Comparison of ENCODE assay signal across 8 mouse cellular contexts in the genomic region with DNA sequence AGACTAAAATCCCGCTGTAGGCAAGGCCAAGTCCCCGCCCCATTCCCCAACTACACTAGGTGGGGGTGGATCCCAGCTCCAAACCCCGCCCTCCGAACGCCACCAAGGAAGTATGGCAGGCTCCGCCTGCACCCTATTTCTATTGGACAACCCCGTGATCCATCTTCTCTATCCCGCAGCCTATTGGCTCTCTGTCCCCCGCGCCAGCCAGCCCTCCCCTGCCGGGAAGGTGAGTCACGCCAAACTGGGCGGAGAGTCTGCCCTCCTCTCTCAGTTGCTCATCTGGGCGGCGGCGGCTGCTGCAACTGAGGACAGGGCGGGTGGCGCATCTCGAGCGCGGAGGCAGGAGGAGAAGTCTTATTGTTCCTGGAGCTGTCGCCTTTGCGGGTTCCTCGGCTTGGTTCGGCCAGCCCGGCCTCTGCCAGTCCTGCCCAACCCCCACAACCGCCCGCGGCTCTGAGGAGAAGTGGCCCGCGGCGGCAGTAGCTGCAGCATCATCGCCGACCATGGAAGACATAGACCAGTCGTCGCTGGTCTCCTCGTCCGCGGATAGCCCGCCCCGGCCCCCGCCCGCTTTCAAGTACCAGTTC. TPM values are rescaled to one million over a fixed set of nuclear protein-coding genes. Genes with fewer than 3 reads are reported as not detected.
DNase-seq lines count a peak whose midpoint lies in the region; ATAC-seq and TF ChIP-seq lines count a peak whose summit lies in the region.

A gene (plus strand): TSS at position 265 of the 590 bp plus-strand sequence.

- no peaks in the 10 kb centered on the region for H3K79me2 ChIP-seq in heart, adult 2 months (replicated peaks; ENCODE audit: control insufficient read depth, insufficient read depth, low read length)

- ATAC-seq in embryonic facial prominence, embryonic 14.5 days (ENCODE audit: low read depth) = peak; percentile 96
- ATAC-seq in limb, embryonic 13.5 days (ENCODE audit: low FRiP score, low read depth) = peak; percentile 97
- ATAC-seq in midbrain, embryonic 16.5 days = peak; percentile 98

- no peak for TF ChIP-seq EP300 in heart, adult 2 months (IDR thresholded peaks at IDR 0.05; ENCODE audit: insufficient read depth, low read depth, low read length)

- H3K27ac ChIP-seq in embryonic facial prominence, embryonic 14.5 days (replicated peaks; ENCODE audit: low read depth, low read length) = peak within 1 kb of the TSS; percentile 99
- peak within 1 kb of the TSS; percentile 95 for H3K27ac ChIP-seq in heart, adult 2 months
- H3K27ac ChIP-seq in limb, embryonic 13.5 days = peak within 1 kb of the TSS; percentile 99
- peak within 1 kb of the TSS; percentile 98 for H3K27ac ChIP-seq in midbrain, embryonic 16.5 days (ENCODE audit: low read length)

- intact Hi-C loops in heart, adult 2 months (cut with DNase I) = loop anchor here (5.0 to 10.0 kb wide), 3 partner anchors 115 to 425 kb away; a partner anchor contains a TSS

- no peaks in the 10 kb centered on the region for H3K9me3 ChIP-seq in embryonic facial prominence, embryonic 14.5 days (ENCODE audit: control insufficient read depth, low read length)
- H3K9me3 ChIP-seq in limb, embryonic 13.5 days = no peaks in the 10 kb centered on the region
- H3K9me3 ChIP-seq in midbrain, embryonic 16.5 days (replicated peaks; ENCODE audit: control insufficient read depth, low read length, poor library complexity, severe bottlenecking) = no peaks in the 10 kb centered on the region

- peak within 1 kb of the TSS; percentile 98 for H3K9ac ChIP-seq in embryonic facial prominence, embryonic 14.5 days (ENCODE audit: low read depth, low read length)
- peak within 1 kb of the TSS; percentile 79 for H3K9ac ChIP-seq in heart, adult 2 months (ENCODE audit: low read depth, low read length)
- peak within 1 kb of the TSS; percentile 98 for H3K9ac ChIP-seq in limb, embryonic 13.5 days
- peak within 1 kb of the TSS; percentile 100 for H3K9ac ChIP-seq in midbrain, embryonic 16.5 days (ENCODE audit: low read depth, low read length)

- H3K4me2 ChIP-seq in embryonic facial prominence, embryonic 14.5 days (ENCODE audit: low read depth, low read length) = peak within 1 kb of the TSS; percentile 66
- H3K4me2 ChIP-seq in limb, embryonic 13.5 days (replicated peaks) = peak within 1 kb of the TSS; percentile 60
- peak within 1 kb of the TSS; percentile 60 for H3K4me2 ChIP-seq in midbrain, embryonic 16.5 days (ENCODE audit: low read length)

- peak; percentile 96 for TF ChIP-seq POLR2A in heart, adult 2 months (IDR thresholded peaks at IDR 0.05; ENCODE audit: insufficient read depth, low read depth, low read length)

- 0 out of 2 replicates have a peak, but pooled peaks cover 4% of the 10 kb centered on the region for H3K36me3 ChIP-seq in embryonic facial prominence, embryonic 14.5 days (ENCODE audit: control insufficient read depth, insufficient read depth, low read length)
- H3K36me3 ChIP-seq in heart, adult 2 months (ENCODE audit: control insufficient read depth, insufficient read depth, low read length) = peaks cover 2% of the 10 kb centered on the region
- peaks cover 9% of the 10 kb centered on the region; the same call in 1 of the 2 replicates for H3K36me3 ChIP-seq in limb, embryonic 13.5 days
- H3K36me3 ChIP-seq in midbrain, embryonic 16.5 days (ENCODE audit: control insufficient read depth, insufficient read depth, low read length) = no peaks in the 10 kb centered on the region

- no peak; the same call in 1 of the 2 replicates for TF ChIP-seq CTCF in heart, adult 2 months (IDR thresholded peaks at IDR 0.05)

- peaks cover 4% of the 10 kb centered on the region; the same call in 1 of the 2 replicates for H3K4me1 ChIP-seq in embryonic facial prominence, embryonic 14.5 days (ENCODE audit: control insufficient read depth, insufficient read depth, low read length)
- peaks cover 3% of the 10 kb centered on the region for H3K4me1 ChIP-seq in heart, adult 2 months (ENCODE audit: control insufficient read depth, insufficient read depth, low read length)
- peaks cover 6% of the 10 kb centered on the region for H3K4me1 ChIP-seq in limb, embryonic 13.5 days
- H3K4me1 ChIP-seq in midbrain, embryonic 16.5 days (ENCODE audit: control insufficient read depth, insufficient read depth, low read length) = peaks cover 20% of the 10 kb centered on the region

- H3K27me3 ChIP-seq in embryonic facial prominence, embryonic 14.5 days (replicated peaks; ENCODE audit: control insufficient read depth, insufficient read depth, low read length) = no peaks in the 10 kb centered on the region
- no peaks in the 10 kb centered on the region for H3K27me3 ChIP-seq in heart, adult 2 months (ENCODE audit: control insufficient read depth, insufficient read depth, low read length)
- H3K27me3 ChIP-seq in limb, embryonic 13.5 days = no peaks in the 10 kb centered on the region
- no peaks in the 10 kb centered on the region for H3K27me3 ChIP-seq in midbrain, embryonic 16.5 days (ENCODE audit: control insufficient read depth, insufficient read depth, low read depth, low read length)

- DNase-seq in 3T3-L1 (ENCODE audit: low read depth, low spot score) = peak; percentile 99
- peak; percentile 86 to 95 for DNase-seq in adrenal gland, postnatal 4 days (ENCODE audit: low spot score in 2 of 2)
- DNase-seq in embryonic facial prominence, embryonic 14.5 days (ENCODE audit: low spot score) = peak; percentile 99
- peak; percentile 97 to 99 for DNase-seq in heart, adult 2 months
- peak; percentile 99 for DNase-seq in kidney, adult 8-10 months
- peak; percentile 92 to 97 for DNase-seq in spleen, postnatal 10 days (ENCODE audit: low spot score in 2 of 2)

- WGBS in embryonic facial prominence, embryonic 14.5 days = 1% methylated on average over 39 of the region's 43 CpGs
- WGBS in heart, adult 2 months = under 1% methylated on average over 43 of the region's 43 CpGs
- WGBS in limb, embryonic 13.5 days = under 1% methylated on average over 43 of the region's 43 CpGs
- WGBS in midbrain, embryonic 16.5 days = under 1% methylated on average over 43 of the region's 43 CpGs

- peak within 1 kb of the TSS; percentile 99 for H3K4me3 ChIP-seq in embryonic facial prominence, embryonic 14.5 days (ENCODE audit: low read depth, low read length)
- peak within 1 kb of the TSS; percentile 83 for H3K4me3 ChIP-seq in heart, adult 2 months
- H3K4me3 ChIP-seq in limb, embryonic 13.5 days = peak within 1 kb of the TSS; percentile 95
- H3K4me3 ChIP-seq in midbrain, embryonic 16.5 days (ENCODE audit: low read depth, low read length) = peak within 1 kb of the TSS; percentile 97

RNA-seq across cellular contexts. Expression of the gene that starts here (rescaled TPM):
- 100 to 1,000 TPM; 293 to 303 TPM for total RNA-seq in adrenal gland, postnatal 4 days (2021)
- polyA plus RNA-seq in embryonic facial prominence, embryonic 14.5 days (2014; fragmentation: Nextera tagmentation; extraction: Ambion mirVana) = 86.2 and 93.2 TPM in 2 replicates
- total RNA-seq in heart, adult 2 months (2021) = 10 to 100 TPM; 82.5 to 85.3 TPM
- 31.1 and 51.5 TPM in 2 replicates for polyA plus RNA-seq in heart, adult 2 months (2012; rRNA removed)
- 61.3 and 65.0 TPM in 2 replicates for polyA plus RNA-seq in limb, embryonic 13.5 days (2015; fragmentation: Nextera tagmentation; extraction: Ambion mirVana)
- polyA plus RNA-seq in midbrain, embryonic 16.5 days (2015; fragmentation: Nextera tagmentation; extraction: Ambion mirVana) = 140 and 142 TPM in 2 replicates

Comparison
In these comparisons a context has a peak if more than half of its experiments do, and no peak if none do; other contexts are left out.
1. Peak in every context shown above with its lines: DNase-seq, ATAC-seq, H3K4me3 ChIP-seq and H3K27ac ChIP-seq.